Comparison of ENCODE assay signal across 31 mouse cellular contexts in genomic region chr6:94021239-94021962, GRCm38 (mm10).
DNase-seq lines count a peak whose midpoint lies in the region; ATAC-seq and TF ChIP-seq lines count a peak whose summit lies in the region.
"Had no signal": no experiment of that assay in that cellular context is flagged by ENCODE, and none has a peak within 500 bp of the region (broad histone marks: within the 10 kb centered on the region; RNA-seq: fewer than 3 reads in every experiment).

No protein-coding gene starts in this region.

- peaks cover 20% of the 10 kb centered on the region for H3K4me1 ChIP-seq in hindbrain, embryonic 10.5 days (replicated peaks)
- H3K4me1 ChIP-seq in hindbrain, embryonic 13.5 days (replicated peaks): peaks cover 14% of the 10 kb centered on the region
- no peaks in the 10 kb centered on the region for H3K4me1 ChIP-seq in lung, adult 2 months (ENCODE audit: control insufficient read depth, insufficient read depth, low read length)
- H3K4me1 ChIP-seq: heart, embryonic 15.5 days had no signal

- no peak for TF ChIP-seq POLR2A in lung, adult 2 months (IDR thresholded peaks at IDR 0.05; ENCODE audit: borderline replicate concordance, extremely low read depth, low read depth, low read length)

- no peaks in the 10 kb centered on the region for H3K36me3 ChIP-seq in hindbrain, embryonic 10.5 days
- no peaks in the 10 kb centered on the region for H3K36me3 ChIP-seq in hindbrain, embryonic 13.5 days
- H3K36me3 ChIP-seq: forebrain, embryonic 10.5 days; G1E; heart, embryonic 12.5 days; heart, embryonic 15.5 days had no signal

- 87% methylated on average over 8 of the region's 8 CpGs for WGBS in hindbrain, embryonic 10.5 days
- 85% methylated on average over 8 of the region's 8 CpGs for WGBS in hindbrain, embryonic 13.5 days
- WGBS in lung, adult 2 months: 53% methylated on average over 8 of the region's 8 CpGs

- no peak for ATAC-seq in hindbrain, embryonic 13.5 days (ENCODE audit: low FRiP score)
- peak; percentile 96 for ATAC-seq in granulocyte monocyte progenitor cell, adult 5-6 weeks (replicated peaks; ENCODE audit: poor library complexity, severe bottlenecking)
- ATAC-seq in megakaryocyte progenitor cell, adult 5-6 weeks (replicated peaks; ENCODE audit: poor library complexity): peak; percentile 95
- ATAC-seq: forebrain, embryonic 13.5 days; forebrain, embryonic 16.5 days; hindbrain, postnatal 0 days; inflammation-experienced regulatory T-cells, adult 6 months; Patski had no signal

- no peak overlapping the region for H3K4me3 ChIP-seq in hindbrain, embryonic 10.5 days
- H3K4me3 ChIP-seq in hindbrain, embryonic 13.5 days: no peak overlapping the region
- no peak overlapping the region for H3K4me3 ChIP-seq in lung, adult 2 months (replicated peaks; ENCODE audit: extremely low read depth, low read depth, low read length)
- H3K4me3 ChIP-seq: forebrain, embryonic 10.5 days; forebrain, embryonic 13.5 days; heart, embryonic 12.5 days; heart, embryonic 15.5 days had no signal

- peak overlapping the region; percentile 12; the same call in 1 of the 2 replicates for H3K27ac ChIP-seq in hindbrain, embryonic 10.5 days
- H3K27ac ChIP-seq in hindbrain, embryonic 13.5 days: no peak overlapping the region
- H3K27ac ChIP-seq: forebrain, embryonic 10.5 days; forebrain, embryonic 13.5 days; heart, embryonic 15.5 days; hindbrain, embryonic 14.5 days; hindbrain, postnatal 0 days had no signal

- no peak overlapping the region for H3K4me2 ChIP-seq in hindbrain, embryonic 13.5 days
- H3K4me2 ChIP-seq: forebrain, embryonic 13.5 days; heart, embryonic 12.5 days; heart, embryonic 15.5 days; hindbrain, embryonic 14.5 days had no signal

- no peak for TF ChIP-seq CTCF in lung, adult 2 months (IDR thresholded peaks at IDR 0.05; ENCODE audit: insufficient read depth, low read length)

- DNase-seq in hindbrain, embryonic 10.5 days (ENCODE audit: low spot score): no peak
- peak; percentile 10 for DNase-seq in lung, postnatal 25 days (ENCODE audit: low spot score)
- no peak for DNase-seq in lung, adult 2 months
- no peak for DNase-seq in urinary bladder, postnatal 25 days (ENCODE audit: low spot score)
- DNase-seq in neural tube, embryonic 10.5 days (ENCODE audit: extremely low spot score, low spot score): no peak
- DNase-seq: adrenal gland, adult 8-10 months; adrenal gland, postnatal 25 days; B cell, adult 2 months; cerebellum, adult 11-12 months; cerebellum, adult 8-10 months; cerebellum, postnatal 10 days; cerebellum, postnatal 36 days; gastrocnemius, postnatal 10 days; gastrocnemius, postnatal 36 days; heart, adult 11 months; heart, postnatal 10 days; heart, postnatal 4 days had no signal

- H3K9ac ChIP-seq in hindbrain, embryonic 13.5 days: no peak overlapping the region
- H3K9ac ChIP-seq: forebrain, embryonic 13.5 days; heart, embryonic 12.5 days; heart, embryonic 15.5 days; hindbrain, embryonic 14.5 days had no signal

- H3K27me3 ChIP-seq in hindbrain, embryonic 10.5 days (ENCODE audit: insufficient read depth, poor library complexity, severe bottlenecking): no peaks in the 10 kb centered on the region
- H3K27me3 ChIP-seq in hindbrain, embryonic 13.5 days: no peaks in the 10 kb centered on the region
- H3K27me3 ChIP-seq: CH12.LX; forebrain, embryonic 13.5 days; heart, embryonic 12.5 days; heart, embryonic 15.5 days; Patski had no signal

- no peaks in the 10 kb centered on the region for H3K9me3 ChIP-seq in hindbrain, embryonic 10.5 days
- H3K9me3 ChIP-seq in hindbrain, embryonic 13.5 days: no peaks in the 10 kb centered on the region
- H3K9me3 ChIP-seq: forebrain, embryonic 10.5 days; forebrain, embryonic 13.5 days; heart, embryonic 12.5 days; heart, embryonic 15.5 days had no signal
